Mouse (Mus musculus): ENCODE measurements at regions not wholly inside any gene's neighbourhood (a gene's known extent, or its start where the extent isn't known, plus 50 kb on each side); places are given as distances from the start of the nearest gene placed in this dataset.

- ATAC-seq (replicated peaks; ENCODE audit: low FRiP score, poor library complexity, severe bottlenecking), result no peak
These were observed 223.2 kb downstream of the Fam49a start for GRCm38 (mm10) chr12:12484921-12485680.

DNA sequence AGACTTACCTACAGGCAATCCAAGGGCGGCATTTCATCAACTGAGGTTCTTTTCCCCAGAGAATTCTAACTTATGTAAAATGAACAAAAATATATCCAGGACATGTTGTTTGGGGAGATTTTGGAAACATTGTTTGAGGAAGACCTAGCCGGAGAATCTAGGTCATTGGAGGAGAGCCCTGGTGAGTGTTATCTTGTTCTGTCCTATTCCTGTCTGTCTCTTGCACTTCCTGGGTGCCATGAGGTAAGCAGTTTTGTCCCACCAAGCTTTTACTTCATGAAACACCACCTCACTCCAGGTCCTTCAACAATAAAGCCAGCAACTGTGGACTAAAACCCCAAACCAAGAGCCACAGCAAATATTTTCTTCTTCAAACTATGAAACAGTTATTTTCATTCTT lies 218.5 kb downstream of the Fam49a start:
- ATAC-seq (replicated peaks; ENCODE audit: low FRiP score, poor library complexity, severe bottlenecking), result no peak

- peak; percentile 30 for ATAC-seq (replicated peaks; ENCODE audit: low FRiP score, poor library complexity, severe bottlenecking)
These were observed 190.1 kb downstream of the Fam49a start for GRCm38 (mm10) chr12:12452086-12452485.

DNA sequence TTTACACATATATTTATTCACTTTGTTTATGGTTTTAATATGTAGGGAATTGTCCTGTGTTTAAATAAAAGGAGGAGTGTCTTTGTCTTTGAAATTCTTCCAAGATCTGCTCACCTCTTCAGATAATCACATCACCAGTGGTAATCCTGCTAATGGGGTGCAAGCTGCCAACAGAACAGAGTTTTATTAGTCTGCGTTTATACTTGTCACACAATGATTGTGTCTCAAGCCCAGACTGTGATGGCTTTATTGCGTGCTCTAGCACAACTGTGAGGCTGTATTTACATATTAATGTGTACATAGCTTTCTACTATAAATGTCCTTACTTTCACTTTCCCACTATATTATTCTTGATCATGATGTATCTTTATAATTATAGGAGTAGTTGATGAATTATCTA lies 184.8 kb downstream of the Fam49a start:
- no peak for ATAC-seq (replicated peaks; ENCODE audit: low FRiP score, poor library complexity, severe bottlenecking)

DNA sequence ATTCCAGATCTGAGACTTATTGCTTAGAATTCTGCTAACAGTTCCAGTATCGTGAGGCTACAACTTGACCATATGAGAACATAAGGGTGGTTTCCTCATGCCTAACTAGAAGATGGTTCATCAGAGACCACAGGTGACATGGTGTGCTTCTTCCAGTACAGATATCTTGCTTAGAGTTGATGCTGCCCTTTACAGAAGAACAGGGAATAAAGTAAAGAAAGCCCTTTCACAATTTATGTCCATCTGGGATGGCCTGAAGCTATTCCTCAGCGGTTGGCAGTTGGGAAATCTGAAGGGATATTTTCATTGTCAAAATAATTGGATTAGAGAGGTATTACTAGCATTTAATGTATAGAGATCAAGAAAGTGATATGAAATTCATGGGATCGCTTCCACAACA lies 184.3 kb downstream of the Fam49a start:
- no peak for ATAC-seq (replicated peaks; ENCODE audit: low FRiP score, poor library complexity, severe bottlenecking)

DNA sequence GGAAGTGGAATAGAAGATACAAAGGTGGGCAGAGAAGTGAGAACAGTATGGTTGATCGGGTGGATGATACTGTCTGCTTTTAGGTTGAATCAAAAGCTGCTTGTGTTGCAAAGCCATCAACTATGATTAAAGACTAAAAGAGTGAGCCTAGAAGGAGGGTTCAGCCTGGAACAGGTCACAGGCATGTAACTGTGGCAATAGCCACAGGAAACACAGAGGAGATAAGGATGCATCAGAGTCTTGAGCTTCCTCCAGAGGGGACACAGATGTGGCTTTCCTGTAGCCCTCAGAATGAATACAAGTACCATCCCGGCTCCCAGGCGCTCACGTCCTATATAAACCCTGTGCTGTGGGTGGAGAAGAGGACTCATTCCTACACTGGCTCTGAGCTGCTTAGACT lies 180.9 kb downstream of the Fam49a start:
- no peak for ATAC-seq (replicated peaks; ENCODE audit: low FRiP score, poor library complexity, severe bottlenecking)

- no peak for ATAC-seq (replicated peaks; ENCODE audit: low FRiP score, poor library complexity, severe bottlenecking)
These were observed 174.4 kb downstream of the Fam49a start for GRCm38 (mm10) chr12:12436379-12436778.

DNA sequence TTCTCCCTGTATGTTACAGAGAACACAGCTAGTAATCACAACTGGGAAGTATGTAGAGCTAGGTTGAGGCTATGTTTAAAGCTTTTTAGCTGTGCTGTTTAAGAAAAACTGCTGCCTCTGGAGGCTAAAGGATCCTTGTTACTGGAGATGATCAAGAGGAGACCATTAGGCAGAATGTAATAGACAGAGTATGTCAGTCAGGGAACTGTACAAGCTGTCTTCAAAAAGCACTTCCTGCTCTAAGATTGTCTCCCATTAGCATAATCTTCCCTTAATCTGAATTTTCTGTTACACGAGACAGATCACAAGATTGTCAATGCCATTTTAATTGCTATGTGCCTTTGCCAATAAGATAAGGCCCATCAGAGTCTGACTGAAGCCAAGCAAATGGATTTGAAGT lies 170.7 kb downstream of the Fam49a start:
- no peak for ATAC-seq (replicated peaks; ENCODE audit: low FRiP score, poor library complexity, severe bottlenecking)
